Mouse (Mus musculus): ENCODE measurements around the gene Rce1.

Rce1 gene

GRCm38 (mm10) chr19:4625179-4625828 is at the start of gene Rce1:
Gene Rce1, minus strand, starts transcription at chr19:4625641.
- peak; percentile 88 for DNase-seq (ENCODE audit: extremely low read depth, insufficient read length, low spot score)

GRCm38 (mm10) chr19:4672401-4672800 is 47.0 kb upstream of the Rce1 start:
- no peak for DNase-seq (ENCODE audit: extremely low read depth, insufficient read length, low spot score)

GRCm38 (mm10) chr19:4670776-4671175 is 45.3 kb upstream of the Rce1 start:
- no peak for DNase-seq (ENCODE audit: extremely low read depth, insufficient read length, low spot score)

GRCm38 (mm10) chr19:4666815-4667214 is 41.4 kb upstream of the Rce1 start:
- no peak for DNase-seq (ENCODE audit: extremely low read depth, insufficient read length, low spot score)

- no peak for DNase-seq (ENCODE audit: extremely low read depth, insufficient read length, low spot score)
Measured at GRCm38 (mm10) chr19:4658156-4658555, 32.7 kb upstream of the Rce1 start.

GRCm38 (mm10) chr19:4646917-4647492 is 21.6 kb upstream of the Rce1 start:
- DNase-seq (ENCODE audit: extremely low read depth, insufficient read length, low spot score), result no peak

GRCm38 (mm10) chr19:4644271-4644670 is 18.8 kb upstream of the Rce1 start:
- no peak for DNase-seq (ENCODE audit: extremely low read depth, insufficient read length, low spot score)

GRCm38 (mm10) chr19:4635986-4636385 is 10.5 kb upstream of the Rce1 start:
- DNase-seq (ENCODE audit: extremely low read depth, insufficient read length, low spot score), result no peak

- DNase-seq (ENCODE audit: extremely low read depth, insufficient read length, low spot score), result no peak
Measured at GRCm38 (mm10) chr19:4628819-4629218, 3.4 kb upstream of the Rce1 start.

- DNase-seq (ENCODE audit: extremely low read depth, insufficient read length, low spot score), result no peak
Measured at GRCm38 (mm10) chr19:4625829-4626535, 541 bp upstream of the Rce1 start.

- no peak for DNase-seq (ENCODE audit: extremely low read depth, insufficient read length, low spot score)
Measured at GRCm38 (mm10) chr19:4624406-4625178, 849 bp downstream of the Rce1 start.

GRCm38 (mm10) chr19:4624006-4624405 is 1.4 kb downstream of the Rce1 start:
- no peak for DNase-seq (ENCODE audit: extremely low read depth, insufficient read length, low spot score)

- no peak for DNase-seq (ENCODE audit: extremely low read depth, insufficient read length, low spot score)
Measured at GRCm38 (mm10) chr19:4623419-4623818, 2.0 kb downstream of the Rce1 start.

GRCm38 (mm10) chr19:4622780-4623179 is 2.7 kb downstream of the Rce1 start:
- DNase-seq (ENCODE audit: extremely low read depth, insufficient read length, low spot score), result no peak

- no peak for DNase-seq (ENCODE audit: extremely low read depth, insufficient read length, low spot score)
Measured at GRCm38 (mm10) chr19:4620721-4621120, 4.7 kb downstream of the Rce1 start.

GRCm38 (mm10) chr19:4619461-4619860 is 6.0 kb downstream of the Rce1 start:
- no peak for DNase-seq (ENCODE audit: extremely low read depth, insufficient read length, low spot score)

- no peak for DNase-seq (ENCODE audit: extremely low read depth, insufficient read length, low spot score)
Measured at GRCm38 (mm10) chr19:4618183-4618582, 7.3 kb downstream of the Rce1 start.

GRCm38 (mm10) chr19:4616546-4616945 is 8.9 kb downstream of the Rce1 start:
- no peak for DNase-seq (ENCODE audit: extremely low read depth, insufficient read length, low spot score)

GRCm38 (mm10) chr19:4615151-4616093 is 10.0 kb downstream of the Rce1 start, which contains the start of gene Lrfn4:
Gene Lrfn4, minus strand, starts transcription at chr19:4615667.
- peak; percentile 94 for DNase-seq (ENCODE audit: extremely low read depth, insufficient read length, low spot score)

Measured in 3134 (cell line).